Mouse (Mus musculus) kidney, postnatal 4 days (tissue): ENCODE data around the gene Ttc23l.
"Not testable (repeated sequence)": the region's sequence is repeated elsewhere in the genome, so short reads cannot be mapped to it uniquely, and the experiment has no call there.

ENCODE experiments used
- DNase-seq, 2 experiments: peaks; one replicate each; pipeline ENCODE4 v3.0.0; 2021; ENCODE audit warnings: mixed read lengths in 2 of 2

Ttc23l gene

GRCm38 (mm10) chr15:10506099-10506498 lies 52.4 kb downstream of the Ttc23l start:
- DNase-seq: peak; percentile 5 to 18

GRCm38 (mm10) chr15:10500838-10501719 lies 57.4 kb downstream of the Ttc23l start:
- DNase-seq: peak; percentile 81 to 83

GRCm38 (mm10) chr15:10500035-10500434 lies 58.4 kb downstream of the Ttc23l start:
- DNase-seq: no peak

- DNase-seq: no peak
Measured at GRCm38 (mm10) chr15:10499593-10499992, 58.9 kb downstream of the Ttc23l start.

GRCm38 (mm10) chr15:10496696-10497095 lies 61.8 kb downstream of the Ttc23l start:
- DNase-seq: not testable (repeated sequence)

DNA sequence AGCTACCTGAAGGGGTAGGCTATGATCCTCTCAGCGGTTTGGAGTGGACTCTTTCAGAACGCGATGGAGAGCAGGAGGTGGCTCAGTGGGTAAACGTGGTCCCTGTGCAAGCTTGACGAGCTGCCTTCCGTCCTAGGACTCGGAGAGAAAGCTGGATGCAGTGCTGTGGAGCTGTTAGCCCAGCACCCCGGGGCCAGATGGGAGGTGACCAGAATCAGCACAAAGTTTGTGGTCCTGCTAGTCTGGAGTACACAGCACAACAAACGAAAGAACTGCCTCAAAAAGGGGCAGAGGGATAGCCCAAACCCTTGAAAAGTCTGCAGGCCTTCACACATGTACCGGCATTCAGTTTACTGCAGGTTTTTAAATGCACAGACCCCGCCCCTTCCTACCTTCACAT lies 62.5 kb downstream of the Ttc23l start:
- no peak for DNase-seq

GRCm38 (mm10) chr15:10490101-10490500 lies 68.4 kb downstream of the Ttc23l start:
- DNase-seq: no peak

DNA sequence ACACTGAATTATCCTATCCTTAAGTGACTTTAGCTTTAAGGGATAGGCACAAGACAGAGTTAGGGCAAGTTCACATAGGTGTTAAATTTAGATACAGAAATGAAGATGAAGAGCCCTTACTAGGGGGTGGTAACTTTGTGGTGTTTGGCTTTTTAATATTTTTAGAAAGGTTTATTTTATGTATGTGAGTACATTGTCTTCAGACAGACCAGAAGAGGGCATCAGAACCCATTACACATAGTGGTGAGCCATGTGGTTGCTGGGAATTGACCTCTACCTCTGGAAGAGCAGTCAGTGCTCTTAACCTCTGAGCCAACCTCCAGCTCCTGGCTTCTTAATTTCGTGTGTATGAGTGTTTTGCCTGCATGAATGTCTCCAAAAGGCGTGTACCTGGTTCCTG lies 71.2 kb downstream of the Ttc23l start:
- no peak for DNase-seq

- no peak for DNase-seq
Measured at GRCm38 (mm10) chr15:10486365-10486839, 72.1 kb downstream of the Ttc23l start.

GRCm38 (mm10) chr15:10485484-10486364 lies 72.7 kb downstream of the Ttc23l start, which contains the start of the genes Brix1 and Rad1:
Gene Brix1, minus strand, starts transcription at chr15:10485947.
Gene Rad1, plus strand, starts transcription at chr15:10486018.
- DNase-seq: peak; percentile 94 to 96

DNA sequence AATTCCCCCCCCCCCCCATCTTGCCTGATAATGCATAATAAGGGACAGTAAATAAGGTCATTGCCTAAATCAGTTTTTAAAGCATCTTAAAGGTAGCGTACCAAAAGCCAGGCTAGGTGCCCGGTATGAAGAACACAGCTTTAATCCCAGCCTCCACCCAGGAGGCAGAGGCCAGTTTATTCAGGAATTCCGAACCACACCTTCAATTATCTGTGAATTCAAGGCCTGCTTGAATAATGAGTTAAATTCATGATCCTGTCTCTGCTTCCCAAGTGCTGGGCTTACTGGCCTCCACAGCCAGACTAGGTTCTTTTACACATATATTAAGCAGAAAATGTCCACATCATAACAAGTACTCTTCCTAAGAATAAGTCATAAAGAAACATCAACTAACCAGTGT lies 87.5 kb downstream of the Ttc23l start:
- no peak for DNase-seq

DNA sequence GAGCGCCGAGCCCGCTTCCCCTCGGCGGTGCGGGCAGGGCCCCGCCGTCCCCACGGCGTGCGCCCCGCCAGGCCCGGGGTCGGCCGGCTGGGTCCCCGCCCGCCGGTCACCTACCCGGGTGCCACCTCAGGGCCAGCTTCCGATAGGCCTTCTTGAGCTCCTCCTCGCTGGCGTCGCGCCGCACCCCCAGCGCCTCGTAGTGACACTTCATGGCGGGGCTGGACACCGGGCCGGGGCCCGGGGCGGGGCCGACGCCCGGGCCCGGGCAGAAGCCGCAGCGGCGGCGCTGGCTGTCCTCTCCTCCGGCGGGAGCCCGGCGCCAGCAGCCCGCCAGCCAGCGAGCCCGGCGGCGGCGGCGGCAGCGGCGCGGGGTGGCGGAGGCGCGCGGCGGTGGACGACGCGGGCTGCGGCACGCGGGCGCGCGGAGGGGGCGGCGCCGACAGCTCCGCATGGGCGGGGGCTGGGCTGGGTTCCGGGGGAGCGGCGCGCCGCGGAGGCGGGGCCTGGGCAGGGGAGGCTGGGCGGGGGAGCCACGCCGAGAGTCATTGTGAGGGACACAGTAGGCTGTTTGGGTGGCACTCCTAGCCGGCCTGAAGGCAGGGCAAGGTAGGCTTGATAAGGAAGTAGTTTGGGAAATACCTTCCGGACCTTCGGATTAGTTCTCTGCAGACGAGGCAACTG lies 88.2 kb downstream of the Ttc23l start, which contains the start of gene Dnajc21:
Dnajc21 (minus strand) TSS at position 366 of the 681 bp plus-strand sequence.
- DNase-seq: peak; percentile 89 to 92

DNA sequence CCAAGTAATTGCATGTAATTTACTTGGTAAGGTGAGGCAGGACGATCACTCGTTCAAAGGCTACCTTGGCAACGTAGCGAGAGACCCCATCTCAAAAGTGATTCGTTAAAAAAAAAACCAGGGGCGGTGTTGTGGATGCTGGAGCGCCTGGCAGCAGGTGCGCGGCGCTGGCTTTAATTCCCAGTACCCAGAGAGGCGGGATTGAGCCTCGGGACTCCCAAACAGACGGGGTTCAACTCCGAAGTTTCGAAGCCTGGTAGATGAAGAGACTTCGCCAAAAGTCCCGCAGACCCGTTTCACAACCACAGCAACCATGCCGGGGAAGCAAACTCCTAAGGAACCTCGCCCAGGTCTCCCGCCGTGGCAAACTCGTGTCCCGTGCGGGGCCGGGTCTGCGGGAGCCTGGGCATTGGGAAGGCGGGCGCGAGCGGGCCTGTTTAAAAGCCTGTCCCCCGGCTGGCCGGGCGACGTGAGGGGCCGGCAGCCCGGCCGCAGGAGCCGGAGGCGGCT lies 88.8 kb downstream of the Ttc23l start:
- no peak for DNase-seq

DNA sequence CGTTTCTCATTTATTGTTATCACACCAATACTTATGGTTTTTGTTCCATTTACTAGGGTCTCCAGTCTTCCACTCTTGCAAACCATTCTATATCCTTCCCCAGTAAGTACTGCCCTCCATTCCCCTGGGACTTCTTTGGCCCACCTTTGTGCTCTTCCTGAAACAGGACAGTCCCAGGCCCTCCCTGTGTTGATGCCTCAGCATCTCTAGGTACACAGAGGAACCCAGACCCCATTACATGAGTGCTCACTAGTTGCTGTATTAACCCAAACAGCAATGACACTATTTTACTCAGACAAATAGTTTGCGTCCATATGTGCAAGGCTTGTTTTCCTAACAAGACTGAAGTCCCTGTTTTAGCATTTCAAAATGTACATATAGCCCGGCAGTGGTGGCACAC lies 89.7 kb downstream of the Ttc23l start:
- no peak for DNase-seq

DNA sequence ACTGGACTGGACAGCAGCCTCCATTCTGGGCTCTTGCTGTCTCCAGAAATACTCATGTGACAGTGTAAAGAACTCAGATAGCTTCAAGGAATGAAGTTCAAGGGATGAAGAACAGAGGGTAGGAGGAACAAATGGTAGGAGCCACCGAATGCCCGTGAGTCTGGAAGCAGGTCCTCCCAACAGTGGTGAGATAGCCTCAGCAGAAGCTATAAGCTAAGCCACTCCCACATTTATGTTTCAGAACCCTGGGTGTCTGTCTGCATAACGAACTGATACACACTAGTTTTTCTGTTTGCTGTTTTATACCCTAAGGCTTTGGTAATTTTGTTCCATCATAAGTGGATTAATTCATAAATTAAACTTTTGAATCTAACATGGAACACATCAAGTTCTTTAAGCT lies 93.8 kb downstream of the Ttc23l start:
- DNase-seq: no peak

- DNase-seq: no peak
Measured at GRCm38 (mm10) chr15:10463555-10463954, 94.9 kb downstream of the Ttc23l start.

DNA sequence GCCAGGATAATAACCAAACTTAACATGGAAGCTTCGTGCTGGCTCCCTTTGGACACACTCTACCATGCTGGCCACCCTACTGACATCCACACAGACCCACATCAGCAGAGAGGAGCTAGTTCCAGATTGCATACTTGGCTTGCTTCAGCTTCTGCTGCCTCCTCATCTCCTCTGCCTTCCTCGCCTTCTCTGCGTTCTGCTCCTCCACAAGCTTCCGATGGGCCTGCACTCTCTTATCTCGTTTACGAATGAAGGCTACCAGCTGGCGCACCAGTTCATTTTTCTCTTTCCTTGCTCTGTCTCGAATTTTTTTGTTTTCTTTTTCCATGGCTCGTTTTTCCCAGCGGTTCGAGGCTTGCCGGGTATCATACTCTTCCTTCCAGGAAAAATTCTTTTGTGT lies 97.5 kb downstream of the Ttc23l start:
- peak; percentile 22 to 25 for DNase-seq
